Mouse (Mus musculus) stomach, postnatal 0 days (tissue): ENCODE data around the gene Tmem88b. TPM values are rescaled to one million over a fixed set of nuclear protein-coding genes. Genes with fewer than 3 reads are reported as not detected.

ENCODE experiments used
- ATAC-seq: fragments of 200-750 bp; cut with Nextera tagmentation; 2 replicates; pipeline ENCODE4 v1.8.0; 2017; ENCODE audit not compliant: low FRiP score, low TSS enrichment
- DNase-seq: peaks from one replicate; pipeline ENCODE4 v3.0.0-alpha.2; 2016; ENCODE audit warnings: low spot score
- H3K27ac ChIP-seq: fragments of 300-500 bp; sonication (generic); replicated peaks from 2 replicates; pipeline ENCODE4 v1.5.1; 2014; ENCODE audit warnings: mild to moderate bottlenecking, control low read depth
- H3K27me3 ChIP-seq: fragments of 300-500 bp; sonication (generic); 2 replicates; pipeline ENCODE4 v1.6.1; 2014; ENCODE audit warnings: low read length; ENCODE audit not compliant: control insufficient read depth, insufficient read depth
- H3K36me3 ChIP-seq: fragments of 300-500 bp; sonication (generic); 2 replicates; pipeline ENCODE4 v1.6.1; 2014; ENCODE audit warnings: low read length, mixed read lengths; ENCODE audit not compliant: control insufficient read depth, insufficient read depth
- H3K4me1 ChIP-seq: fragments of 300-500 bp; sonication (generic); replicated peaks from 2 replicates; pipeline ENCODE4 v1.6.1; 2014; ENCODE audit warnings: antibody characterized with exemption; ENCODE audit not compliant: control insufficient read depth, insufficient read depth
- H3K4me2 ChIP-seq: fragments of 300-500 bp; sonication (generic); replicated peaks from 2 replicates; pipeline ENCODE4 v1.6.1; 2014; ENCODE audit warnings: low read depth, mild to moderate bottlenecking, control low read depth, moderate library complexity
- H3K4me3 ChIP-seq: fragments of 300-500 bp; sonication (generic); 2 replicates; pipeline ENCODE4 v1.5.1; 2014; ENCODE audit warnings: low read depth, low read length, control low read depth
- H3K9ac ChIP-seq: fragments of 300-500 bp; sonication (generic); 2 replicates; pipeline ENCODE4 v1.6.1; 2014; ENCODE audit warnings: mild to moderate bottlenecking, low read length, control low read depth, mixed read lengths
- H3K9me3 ChIP-seq: fragments of 300-500 bp; sonication (generic); 2 replicates; pipeline ENCODE4 v1.6.1; 2016; ENCODE audit warnings: low read length; ENCODE audit not compliant: control insufficient read depth
- CTCF ChIP-seq: IDR thresholded peaks from 2 replicates; pipeline ENCODE4 v1.5.1; 2016; ENCODE audit warnings: antibody characterized with exemption, low read depth, mild to moderate bottlenecking, moderate library complexity
- EP300 ChIP-seq: optimal IDR thresholded peaks from 2 replicates; pipeline ENCODE3; 2016; ENCODE audit warnings: antibody characterized with exemption
- WGBS: fragments of 180-500 bp; shearing (Covaris S2); extraction: QIAGEN DNeasy Blood & Tissue Kit; methylation state at CpG from one replicate; pipeline ENCODE4 v1.1.7; 2014; 5-methylcytosine and 5-hydroxymethylcytosine counted together
- polyA plus RNA-seq: library from polyadenylated mRNA; unstranded; fragments of >200 nt; fragmentation: Nextera tagmentation; extraction: Ambion mirVana; gene quantifications from 2 replicates; pipeline ENCODE4 v1.2.1, GENCODE M21; 2015

Tmem88b gene
- polyA plus RNA-seq, 1 experiment from 2014 or later, result 0.13 TPM

GRCm38 (mm10) chr4:155785246-155785645, 428 bp downstream of the Tmem88b start:
- Histone ChIP-seq H3K9ac (no peak overlapping the region), H3K27ac (no peak overlapping the region)

GRCm38 (mm10) chr4:155784081-155784701, 1.5 kb downstream of the Tmem88b start:
- Histone ChIP-seq H3K9me3 (no peaks in the 10 kb centered on the region), H3K4me1 (no peaks in the 10 kb centered on the region), H3K27me3 (no peaks in the 10 kb centered on the region), H3K4me2 (peak overlapping the region; percentile 75), H3K4me3 (peak overlapping the region; percentile 63), H3K9ac (peak overlapping the region; percentile 86), H3K36me3 (no peaks in the 10 kb centered on the region), H3K27ac (peak overlapping the region; percentile 83)
- peak; percentile 83 for DNase-seq
- peak; percentile 84 for ATAC-seq
- no peak for TF ChIP-seq EP300
- peak; percentile 87 for TF ChIP-seq CTCF
- WGBS, result under 1% methylated on average over 49 of the region's 52 CpGs

More at GRCm38 (mm10) chr4:155785246-155785645, 428 bp downstream of the Tmem88b start:
- H3K4me3 ChIP-seq, result no peak overlapping the region
- no peaks in the 10 kb centered on the region for H3K9me3 ChIP-seq
- TF ChIP-seq EP300, result no peak
- TF ChIP-seq CTCF, result no peak
- H3K4me1 ChIP-seq, result no peaks in the 10 kb centered on the region
- 78% methylated on average over 10 of the region's 10 CpGs for WGBS
- ATAC-seq, result no peak
- no peaks in the 10 kb centered on the region for H3K36me3 ChIP-seq
- no peaks in the 10 kb centered on the region for H3K27me3 ChIP-seq
- DNase-seq, result no peak
- no peak overlapping the region for H3K4me2 ChIP-seq

- WGBS, result 29% methylated on average over 16 of the region's 16 CpGs
- H3K4me1 ChIP-seq, result no peaks in the 10 kb centered on the region
- ATAC-seq, result peak; percentile 21; the same call in 1 of the 2 replicates
- H3K27me3 ChIP-seq, result no peaks in the 10 kb centered on the region
- H3K9ac ChIP-seq, result no peak overlapping the region; the same call in 1 of the 2 replicates
- peak overlapping the region; percentile 63 for H3K4me3 ChIP-seq
- H3K4me2 ChIP-seq, result peak overlapping the region; percentile 75
- no peaks in the 10 kb centered on the region for H3K9me3 ChIP-seq
- TF ChIP-seq CTCF, result no peak
- TF ChIP-seq EP300, result no peak
- peak overlapping the region; percentile 83; the same call in 1 of the 2 replicates for H3K27ac ChIP-seq
- DNase-seq, result no peak
- H3K36me3 ChIP-seq, result no peaks in the 10 kb centered on the region
Measured at GRCm38 (mm10) chr4:155783486-155784080, 2.1 kb downstream of the Tmem88b start.

GRCm38 (mm10) chr4:155780895-155781294, 4.8 kb downstream of the Tmem88b start:
- DNase-seq (no peak), ATAC-seq (no peak; the same call in 1 of the 2 replicates)
- H3K36me3 ChIP-seq, result no peaks in the 10 kb centered on the region
- H3K27ac ChIP-seq, result peak overlapping the region; percentile 45; the same call in 1 of the 2 replicates
- no peak overlapping the region for H3K4me3 ChIP-seq
- H3K9me3 ChIP-seq, result no peaks in the 10 kb centered on the region
- H3K9ac ChIP-seq, result no peak overlapping the region
- 35% methylated on average over 6 of the region's 6 CpGs for WGBS
- TF ChIP-seq CTCF, result no peak
- no peak for TF ChIP-seq EP300
- no peak overlapping the region for H3K4me2 ChIP-seq
- H3K4me1 ChIP-seq, result peaks cover 7% of the 10 kb centered on the region
- no peaks in the 10 kb centered on the region for H3K27me3 ChIP-seq

- H3K27me3 ChIP-seq, result no peaks in the 10 kb centered on the region
- no peak overlapping the region; the same call in 1 of the 2 replicates for H3K27ac ChIP-seq
- no peak overlapping the region for H3K4me3 ChIP-seq
- no peaks in the 10 kb centered on the region for H3K9me3 ChIP-seq
- no peaks in the 10 kb centered on the region for H3K36me3 ChIP-seq
- H3K4me1 ChIP-seq, result peaks cover 9% of the 10 kb centered on the region
- H3K9ac ChIP-seq, result no peak overlapping the region
- ATAC-seq (no peak), DNase-seq (no peak)
- WGBS, result 72% methylated on average over 4 of the region's 4 CpGs
- no peak for TF ChIP-seq EP300
- no peak for TF ChIP-seq CTCF
- H3K4me2 ChIP-seq, result no peak overlapping the region
Measured at GRCm38 (mm10) chr4:155779498-155779897, 6.2 kb downstream of the Tmem88b start.

GRCm38 (mm10) chr4:155777816-155778215, 7.9 kb downstream of the Tmem88b start:
- TF ChIP-seq EP300, result no peak
- TF ChIP-seq CTCF, result no peak
- peak; percentile 16 for DNase-seq
- WGBS, result 56% methylated on average over 2 of the region's 2 CpGs

More at GRCm38 (mm10) chr4:155777816-155778215, 7.9 kb downstream of the Tmem88b start:
- no peak overlapping the region for H3K4me3 ChIP-seq
- no peak overlapping the region for H3K9ac ChIP-seq
- peak overlapping the region; percentile 35; the same call in 1 of the 2 replicates for H3K27ac ChIP-seq
- no peaks in the 10 kb centered on the region for H3K9me3 ChIP-seq
- ATAC-seq, result no peak
- H3K36me3 ChIP-seq, result no peaks in the 10 kb centered on the region
- H3K4me1 ChIP-seq, result peaks cover 13% of the 10 kb centered on the region
- no peak overlapping the region for H3K4me2 ChIP-seq
- H3K27me3 ChIP-seq, result no peaks in the 10 kb centered on the region
